Mouse (Mus musculus) heart, postnatal 14 days (tissue): ENCODE measurements around the gene Trim43a. TPM values are rescaled to one million over a fixed set of nuclear protein-coding genes. Genes with fewer than 3 reads are reported as not detected.
"Not testable (repeated sequence)": the region's sequence is repeated elsewhere in the genome, so short reads cannot be mapped to it uniquely, and the experiment has no call there.

Experiments
- DNase-seq, 2 experiments: peaks; one replicate each; pipeline ENCODE4 v3.0.0; 2021 to 2022
- intact Hi-C: fragments of 180-260 bp; cut with DNase I; formaldehyde crosslinking; loops from one replicate; pipeline ENCODE4 v1.15.1; 2025
- long read RNA-seq, 2 experiments: library from polyadenylated mRNA; stranded (forward); transcript quantifications; one replicate each; pipeline ENCODE4 v2.0.0; 2021
- total RNA-seq, 2 experiments: library from RNA; stranded (reverse); gene quantifications; 2 replicates each; pipeline ENCODE4 v1.2.3; 2021

Gene Trim43a
- total RNA-seq: under 1 TPM; 0.17 to 0.22 TPM
- long read RNA-seq, experiment 1: 0 reads
- long read RNA-seq, experiment 2: 0 reads

DNA sequence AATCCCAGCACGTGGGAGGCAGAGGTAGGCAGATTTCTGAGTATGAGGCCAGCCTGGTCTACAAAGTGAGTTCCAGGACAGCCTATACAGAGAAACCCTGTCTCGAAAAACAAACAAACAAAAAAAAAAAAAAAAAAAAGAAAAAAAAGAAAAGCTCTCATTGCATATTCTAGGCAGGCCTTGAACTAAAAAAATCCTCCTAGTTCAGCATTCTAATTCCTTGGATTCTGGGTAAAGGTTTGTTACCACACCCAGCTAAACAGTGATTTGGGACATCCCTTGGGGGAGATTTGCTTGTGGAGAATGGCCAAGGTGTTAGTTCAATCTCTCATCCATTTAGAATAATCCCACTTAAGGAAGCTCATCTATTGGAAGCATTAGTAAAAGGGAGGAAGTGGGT lies at the start of gene Trim43a:
TSS of gene Trim43a (plus strand) at position 301 of the 400 bp plus-strand sequence.
- intact Hi-C loops, DNase-seq: not testable (repeated sequence)

DNA sequence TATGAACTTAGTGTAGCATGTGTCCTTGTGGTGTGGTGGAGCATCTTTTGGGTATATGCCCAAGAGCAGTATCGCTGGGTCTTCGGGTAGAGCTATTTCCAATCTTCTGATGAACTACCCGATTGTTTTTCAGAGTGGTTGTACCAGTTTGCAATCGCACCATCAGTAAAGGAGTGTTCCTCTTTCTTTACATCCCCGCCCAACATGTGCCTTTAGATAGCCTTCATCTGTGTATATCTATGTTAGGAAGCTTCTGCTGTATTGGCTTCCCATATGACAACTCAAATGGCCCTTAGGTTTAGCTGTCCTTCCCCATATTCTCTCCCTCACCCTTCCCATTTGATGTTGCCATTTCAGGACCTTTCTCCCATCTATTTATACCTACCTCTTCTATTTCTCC lies 46.6 kb upstream of the Trim43a start:
- DNase-seq: no peak
- intact Hi-C loops: loop anchor here (5.0 kb wide), 1 partner anchor 302 kb away; no protein-coding TSS in a partner anchor

DNA sequence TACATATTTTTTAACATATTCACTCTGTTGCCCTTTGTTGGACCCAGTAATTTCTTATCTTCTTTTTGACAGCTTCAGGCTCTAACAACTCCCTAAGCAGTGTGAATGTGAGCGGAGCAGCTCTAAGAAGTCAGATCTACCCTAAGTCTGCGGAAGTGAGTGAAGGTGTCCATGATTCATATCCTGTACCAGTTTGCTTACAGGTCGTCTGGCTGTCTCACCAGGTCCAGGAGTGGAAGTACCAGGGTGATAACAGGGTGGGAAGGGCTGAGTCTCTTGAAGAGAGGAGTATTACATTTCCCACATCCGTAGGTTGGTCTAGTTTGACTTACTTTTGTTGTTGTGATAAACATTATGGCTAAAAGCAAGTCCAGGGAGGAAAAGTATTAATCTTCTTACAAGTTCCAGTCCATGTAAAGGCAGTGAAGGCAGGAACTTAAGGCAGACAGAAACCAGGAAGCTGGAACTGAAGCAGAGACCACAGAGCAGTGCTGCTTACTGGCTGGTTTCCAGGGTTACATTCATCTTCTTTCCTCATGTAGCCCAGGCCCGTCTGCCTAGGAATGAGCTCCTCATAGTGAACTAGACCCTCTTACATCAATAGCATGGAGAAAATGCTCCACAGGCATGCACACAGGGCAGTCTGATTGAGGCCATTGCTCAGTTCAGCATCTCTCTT lies 41.0 kb upstream of the Trim43a start:
- no peak for DNase-seq
- intact Hi-C loops: loop anchor here (5.0 to 10.0 kb wide), 2 partner anchors 135 to 297 kb away; no protein-coding TSS in a partner anchor

DNA sequence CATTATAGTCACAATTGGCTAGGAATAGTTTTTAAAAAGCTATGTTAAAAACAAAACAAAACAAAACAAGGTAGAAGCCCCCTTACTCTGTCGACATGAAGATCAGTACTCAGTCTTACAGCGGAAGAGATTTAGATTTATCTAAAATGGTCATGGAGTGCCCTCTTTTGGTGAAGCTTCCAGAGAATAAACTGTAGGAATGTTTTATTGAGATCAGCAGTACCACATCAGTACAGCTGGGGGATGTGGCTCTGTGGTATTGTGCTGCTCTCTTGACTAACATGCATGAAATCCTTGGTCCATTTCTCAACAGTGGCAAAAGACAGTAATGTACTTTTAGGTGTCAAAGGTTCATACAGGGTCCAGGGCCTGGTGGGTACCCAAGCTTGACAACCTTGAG lies 37.9 kb upstream of the Trim43a start:
- intact Hi-C loops: loop anchor here (5.0 to 10.0 kb wide), 2 partner anchors 138 to 301 kb away; no protein-coding TSS in a partner anchor
- peak in 1 of 2 experiments; percentile 24 for DNase-seq

DNA sequence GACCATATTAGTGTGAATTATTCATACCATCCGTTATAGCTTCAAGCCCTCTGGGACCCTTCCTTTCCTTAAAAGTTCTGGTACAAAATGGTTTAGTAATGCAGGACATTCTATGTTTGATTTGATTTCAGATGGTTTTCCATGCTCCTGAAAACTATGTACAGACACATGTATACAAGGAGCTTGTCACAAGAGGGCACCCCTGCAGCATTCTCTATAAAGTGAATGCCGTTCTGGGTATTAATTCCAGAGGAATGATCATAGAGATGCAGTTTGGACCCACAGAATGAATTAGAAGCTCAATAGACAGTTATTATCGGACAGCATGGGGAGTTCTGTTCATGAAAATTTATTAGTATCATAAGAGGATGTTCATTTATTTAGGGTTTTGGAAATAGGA lies 35.2 kb upstream of the Trim43a start:
- DNase-seq: no peak
- intact Hi-C loops: loop anchor here (10.0 kb wide), 1 partner anchor 141 kb away; no protein-coding TSS in a partner anchor

DNA sequence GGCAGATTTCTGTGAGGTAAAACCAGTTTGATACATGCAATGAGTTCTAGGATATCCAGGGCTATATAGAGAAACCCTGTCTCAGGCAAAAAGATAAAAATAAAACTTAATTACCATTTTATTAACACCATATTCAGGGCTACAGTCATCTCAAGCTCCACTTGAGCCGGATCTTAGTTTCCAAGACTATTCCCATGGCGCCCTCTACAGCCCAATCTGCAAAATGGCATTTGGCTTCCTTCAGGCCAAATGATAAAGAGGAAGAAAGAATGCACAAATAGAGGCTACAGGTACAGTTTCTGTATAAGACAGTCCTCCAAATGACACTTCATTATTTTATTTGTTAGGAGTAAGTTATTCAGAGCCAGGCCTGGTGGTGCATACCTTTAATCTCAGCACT lies 34.5 kb upstream of the Trim43a start:
- peak; percentile 60 to 67 for DNase-seq
- intact Hi-C loops: loop anchor here (2.0 to 10.0 kb wide), 3 partner anchors 23 to 141 kb away; no protein-coding TSS in a partner anchor

DNA sequence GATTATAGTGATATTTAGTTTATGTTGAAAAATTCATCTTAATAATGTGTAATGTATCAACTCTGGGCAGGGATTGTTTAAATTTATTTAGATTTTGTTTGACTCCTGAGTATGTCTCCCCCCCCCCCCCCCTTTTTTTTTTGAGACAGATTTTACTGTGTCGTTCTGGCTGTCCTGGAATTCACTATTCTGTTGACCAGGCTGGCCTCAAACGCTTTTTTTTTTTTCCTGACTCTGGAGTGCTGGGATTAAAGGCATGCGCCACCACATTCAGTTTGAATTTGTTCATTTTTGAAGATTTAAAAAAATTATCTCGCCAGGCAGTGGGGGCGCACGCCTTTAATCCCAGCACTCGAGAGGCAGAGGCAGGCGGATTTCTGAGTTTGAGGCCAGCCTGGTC lies 34.0 kb upstream of the Trim43a start:
- no peak for DNase-seq
- intact Hi-C loops: loop anchor here (2.0 to 10.0 kb wide), 3 partner anchors 24 to 142 kb away; no protein-coding TSS in a partner anchor

DNA sequence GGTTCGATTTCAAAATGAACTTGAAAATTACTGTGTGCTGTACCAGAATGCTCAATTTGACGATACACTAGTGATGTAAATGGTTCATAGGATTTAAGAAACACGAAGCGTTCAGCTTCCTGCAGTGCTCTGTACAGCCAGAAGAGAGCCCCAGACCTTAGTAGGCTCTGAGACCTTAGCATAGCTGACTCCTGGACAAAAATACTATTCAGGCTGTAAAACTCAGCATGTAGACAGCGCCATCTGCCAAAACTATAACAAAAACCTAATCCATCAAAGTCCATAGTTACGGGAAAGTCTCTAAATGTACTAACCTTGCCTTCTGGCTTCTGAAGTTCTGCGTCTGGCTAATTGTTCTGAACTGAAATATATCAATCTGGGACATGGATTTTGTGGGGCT lies 33.4 kb upstream of the Trim43a start:
- peak; percentile 10 to 30 for DNase-seq
- intact Hi-C loops: loop anchor here (2.0 to 10.0 kb wide), 3 partner anchors 24 to 142 kb away; no protein-coding TSS in a partner anchor

DNA sequence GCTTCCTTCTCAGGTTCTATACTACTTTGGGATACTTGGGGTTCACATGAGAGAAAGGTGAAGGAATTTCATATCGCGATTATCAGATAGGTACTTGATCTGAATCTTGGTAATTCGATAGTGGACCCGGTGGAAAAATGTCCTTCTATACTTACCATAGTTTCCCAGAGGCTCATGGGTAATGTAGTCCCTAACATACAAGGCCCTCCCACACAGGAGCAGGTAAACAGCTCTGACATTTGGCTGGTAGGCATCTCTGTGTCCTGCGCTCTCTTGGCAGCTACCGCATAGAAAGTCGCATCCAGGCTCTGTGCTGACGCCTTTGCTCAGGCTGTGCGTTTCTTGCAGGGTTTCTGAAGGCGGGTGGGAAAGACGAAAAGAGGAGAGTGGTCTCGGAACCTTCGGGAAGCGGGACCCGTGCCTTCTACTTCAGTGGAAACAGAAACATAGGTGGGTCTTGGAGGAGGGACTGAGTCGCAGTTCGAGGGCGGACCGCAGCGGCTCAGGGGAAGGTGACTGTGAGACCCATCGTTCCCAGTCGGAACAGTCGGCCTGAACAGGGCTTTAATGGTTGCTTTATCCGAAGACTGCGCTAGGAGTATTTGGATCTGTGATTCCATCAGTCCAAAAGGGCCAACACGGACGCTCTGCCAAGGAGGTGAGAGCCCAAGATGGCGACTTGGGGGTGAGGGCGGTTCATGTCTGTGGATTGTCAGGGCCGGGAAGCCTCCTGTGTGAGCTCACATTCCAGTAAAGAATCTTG lies 32.7 kb upstream of the Trim43a start, which contains the start of gene Zfp949:
TSS of gene Zfp949 (plus strand) at position 170 of the 763 bp plus-strand sequence.
- peak; percentile 49 to 66 for DNase-seq
- intact Hi-C loops: loop anchor here (2.0 to 10.0 kb wide), 3 partner anchors 25 to 143 kb away; no protein-coding TSS in a partner anchor

DNA sequence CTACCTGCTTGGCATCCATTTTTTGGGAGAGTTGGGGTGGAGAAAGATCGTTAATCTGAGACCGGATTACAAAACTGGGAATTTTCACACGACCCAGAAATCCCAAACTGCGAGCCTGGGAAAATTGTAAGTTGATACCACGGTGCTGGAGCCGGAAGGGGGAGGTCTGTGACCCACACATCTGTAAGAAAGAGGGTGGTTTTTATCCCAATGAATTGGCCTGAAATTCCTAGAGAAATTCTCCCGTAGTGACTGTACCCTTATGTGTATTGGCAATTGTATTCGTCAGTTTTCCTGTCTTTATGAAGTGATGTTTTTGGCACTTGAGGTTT lies 32.1 kb upstream of the Trim43a start:
- intact Hi-C loops: loop anchor here (10.0 kb wide), 1 partner anchor 144 kb away; no protein-coding TSS in a partner anchor
- DNase-seq: no peak

DNA sequence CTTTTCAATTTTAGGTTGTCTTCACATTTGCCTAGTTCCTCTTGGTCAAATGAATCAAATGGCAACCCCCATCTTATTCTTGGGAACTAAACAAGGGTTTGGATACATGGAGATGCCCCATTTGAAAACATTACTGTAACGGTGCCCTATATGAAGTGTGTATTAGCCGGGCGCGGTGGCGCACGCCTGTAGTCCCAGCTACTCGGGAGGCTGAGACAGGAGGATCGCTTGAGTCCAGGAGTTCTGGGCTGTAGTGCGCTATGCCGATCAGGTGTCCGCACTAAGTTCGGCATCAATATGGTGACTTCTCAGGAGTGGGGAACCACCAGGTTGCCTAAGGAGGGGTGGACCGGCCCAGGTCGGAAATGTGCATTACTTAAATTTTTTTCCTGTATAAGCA lies 27.6 kb upstream of the Trim43a start:
- intact Hi-C loops: no loop called here
- no peak for DNase-seq

DNA sequence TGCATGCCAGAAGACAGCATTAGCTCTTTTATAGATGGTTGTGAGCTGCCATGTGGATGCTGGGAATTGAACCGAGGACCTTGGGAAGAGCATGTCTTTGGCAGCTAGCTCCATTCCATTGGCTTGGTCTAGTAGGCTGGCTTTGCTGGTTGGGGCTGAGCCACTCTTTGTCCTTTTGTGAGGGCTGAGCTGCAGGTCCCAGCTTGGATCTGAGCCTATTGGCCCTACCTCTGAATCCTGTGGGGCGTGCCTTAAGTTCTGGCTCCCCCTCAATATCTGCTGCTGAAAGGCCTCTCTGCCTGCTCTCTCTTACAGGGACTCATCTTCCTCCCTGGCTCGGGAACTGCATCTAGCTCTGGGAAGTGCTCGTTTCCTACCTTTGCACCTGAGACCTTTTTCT lies 22.5 kb upstream of the Trim43a start:
- DNase-seq: no peak
- intact Hi-C loops: no loop called here

DNA sequence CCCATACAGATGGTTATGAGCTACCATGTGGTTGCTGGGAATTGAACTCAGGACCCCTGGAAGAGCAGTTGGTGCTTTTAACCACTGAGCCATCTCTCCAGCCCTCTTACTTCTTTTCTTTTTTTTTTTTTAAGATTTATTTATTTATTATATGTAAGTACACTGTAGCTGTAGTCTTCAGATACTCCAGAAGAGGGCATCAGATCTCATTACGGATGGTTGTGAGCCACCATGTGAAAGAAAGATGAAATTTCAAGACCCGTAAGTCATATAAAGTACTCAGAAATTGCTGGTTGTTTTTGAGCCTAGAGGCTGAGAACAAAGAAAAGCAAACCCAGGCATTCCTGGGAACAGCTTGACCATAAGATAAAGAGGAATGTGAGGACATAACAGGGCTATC lies 19.2 kb upstream of the Trim43a start:
- intact Hi-C loops, DNase-seq: not testable (repeated sequence)

DNA sequence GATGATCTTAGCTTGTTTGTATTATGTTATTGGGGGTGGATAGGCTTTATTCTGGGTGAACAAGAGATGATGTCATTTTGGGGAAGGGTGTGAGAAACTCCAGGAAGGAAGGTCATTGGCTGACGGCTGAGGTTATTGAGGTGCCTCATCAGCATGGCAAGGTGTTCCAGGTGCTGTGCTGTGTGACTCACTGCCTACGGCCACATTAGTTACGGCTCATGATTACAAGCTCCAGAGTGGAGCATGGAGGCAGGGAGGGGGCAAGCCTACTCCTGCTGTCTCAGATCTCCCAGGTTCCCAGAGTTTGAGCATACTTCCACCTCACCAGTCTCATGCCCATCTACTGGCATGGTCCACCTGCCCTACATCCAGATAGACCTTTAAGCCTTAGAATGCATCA lies 10.2 kb upstream of the Trim43a start:
- DNase-seq, intact Hi-C loops: not testable (repeated sequence)

DNA sequence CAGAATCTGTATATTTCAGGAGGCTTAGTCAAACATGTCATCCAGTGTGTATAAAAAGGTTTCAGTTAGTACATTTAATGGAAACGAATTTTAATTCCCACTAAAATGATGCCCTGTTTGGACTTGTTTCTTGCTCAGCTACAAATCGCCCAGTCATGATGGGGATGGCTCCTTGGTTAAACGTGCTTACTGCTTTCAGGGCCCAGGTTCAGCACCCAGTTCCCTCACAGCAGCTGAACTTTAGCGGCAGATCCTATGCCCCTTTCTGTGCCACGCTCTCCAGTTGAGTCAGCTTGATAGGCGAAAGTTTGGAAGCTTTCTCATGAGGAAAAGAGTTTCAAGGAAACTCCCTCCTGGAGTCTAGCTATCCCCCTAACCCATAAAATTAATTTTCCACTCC lies 13.0 kb downstream of the Trim43a start:
- DNase-seq, intact Hi-C loops: not testable (repeated sequence)

DNA sequence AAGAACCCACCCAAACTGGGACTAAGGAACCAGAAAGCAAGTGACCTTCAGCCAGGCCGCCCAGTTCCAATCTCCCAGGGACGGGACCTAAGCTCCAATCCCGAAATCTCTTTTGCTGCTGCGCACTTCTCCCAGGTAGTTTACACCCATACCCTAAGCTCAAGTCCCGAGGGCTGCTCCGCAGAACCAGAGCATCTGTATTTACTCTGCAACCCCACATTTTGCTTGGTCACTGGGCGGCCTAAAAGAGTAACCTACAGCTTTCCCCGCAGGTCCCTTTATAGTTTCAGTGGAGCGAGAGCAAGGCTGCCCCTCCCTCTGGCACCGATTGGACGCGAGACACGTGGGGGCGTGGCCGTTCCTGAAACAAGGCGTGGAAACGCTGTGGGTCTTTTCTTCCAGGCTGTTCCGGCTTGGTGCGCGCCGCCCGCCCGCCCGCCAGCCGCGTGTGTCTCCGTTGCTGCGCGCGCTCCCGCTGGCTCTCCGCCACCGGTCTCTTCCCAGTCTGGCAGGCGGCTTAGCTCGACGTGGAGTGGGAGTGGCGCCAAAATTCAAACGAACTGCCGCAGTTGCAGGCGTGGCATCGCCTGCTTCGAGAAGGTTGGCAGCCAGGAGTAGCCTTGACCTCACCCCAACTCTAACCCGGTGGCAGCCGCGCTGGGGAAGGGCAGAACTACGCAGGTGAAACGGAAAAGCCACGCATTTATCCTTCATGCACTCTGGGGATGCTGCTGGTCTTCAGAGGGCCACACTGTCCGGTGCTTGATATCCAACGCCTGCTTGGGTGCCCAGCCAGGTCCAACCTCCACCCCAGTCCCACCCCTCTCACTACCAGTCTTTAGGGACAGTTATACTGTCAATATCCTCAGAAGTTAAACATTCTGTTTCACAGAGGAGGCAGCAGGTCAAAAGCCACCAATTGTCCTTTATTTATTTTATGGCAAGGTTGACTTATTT lies 18.8 kb downstream of the Trim43a start:
- peak; percentile 100 for DNase-seq
- intact Hi-C loops: not testable (repeated sequence)

DNA sequence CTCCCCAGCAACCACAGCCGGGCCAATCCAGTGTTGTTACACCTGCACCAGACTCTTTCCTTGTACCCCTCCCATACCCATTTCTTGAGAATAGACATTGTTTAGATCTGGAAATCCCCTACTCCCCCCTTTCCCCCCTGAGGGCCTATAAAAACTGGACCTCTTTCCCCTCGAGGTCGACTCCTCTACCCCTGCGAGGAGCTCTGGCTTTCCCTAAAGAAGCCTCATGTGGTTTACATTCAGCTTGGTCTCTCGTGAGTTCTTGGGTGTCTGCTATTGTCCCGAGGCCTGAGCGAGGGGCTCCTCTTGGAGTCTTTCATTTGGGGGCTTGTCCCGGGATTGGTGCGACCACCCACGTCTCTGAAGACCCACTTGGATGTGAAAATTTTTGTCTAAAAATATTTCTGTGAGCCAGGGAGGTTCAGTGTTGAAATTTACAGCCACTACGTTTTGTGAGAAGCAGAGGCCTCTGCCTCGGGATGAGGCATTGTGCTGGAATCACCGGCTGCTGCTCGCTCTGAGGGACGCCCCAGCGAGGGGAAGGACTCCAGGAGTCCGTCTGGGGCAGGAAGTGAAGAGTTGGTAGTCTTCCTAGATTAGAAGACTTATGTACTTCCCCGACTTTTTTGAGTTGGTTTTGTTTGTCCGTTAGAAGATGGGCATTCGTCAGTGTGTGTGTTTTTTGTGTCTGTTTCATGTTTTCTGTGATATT lies 45.3 kb downstream of the Trim43a start:
- intact Hi-C loops, DNase-seq: not testable (repeated sequence)

DNA sequence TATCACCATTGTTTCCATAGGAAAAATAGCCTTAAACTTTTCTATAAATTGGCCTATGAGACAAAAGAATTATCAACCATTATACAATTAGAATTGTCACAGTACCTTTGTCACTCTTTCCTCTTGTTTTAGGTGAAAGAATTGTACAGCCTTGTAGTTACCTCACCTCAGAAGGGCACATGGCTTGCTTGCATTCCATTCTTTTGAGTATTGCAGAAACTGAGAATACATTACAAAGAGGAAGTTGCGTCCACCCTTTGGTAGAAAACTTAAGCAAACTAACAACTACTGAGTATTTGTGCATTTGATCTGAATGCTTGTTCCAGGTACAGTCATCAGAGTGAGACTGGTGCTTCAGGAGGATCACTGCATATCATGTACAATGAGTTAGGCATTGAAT lies 57.4 kb downstream of the Trim43a start:
- intact Hi-C loops, DNase-seq: not testable (repeated sequence)
